Mouse (Mus musculus) gonadal fat pad, adult 2 months (tissue): Measurements from ENCODE around the gene Stat5b. TPM values are rescaled to one million over a fixed set of nuclear protein-coding genes. Genes with fewer than 3 reads are reported as not detected.

Experiments
- DNase-seq: peaks from one replicate; pipeline ENCODE4 v3.0.0-alpha.2; 2012; ENCODE audit warnings: low read depth
- polyA plus RNA-seq: library from polyadenylated mRNA; depleted of rRNA; stranded (reverse); fragments of >200 nt; gene quantifications from 2 replicates; pipeline ENCODE4 v1.2.3, GENCODE M21; 2012

Stat5b gene
- polyA plus RNA-seq, 1 experiment = 28.7 TPM

- DNase-seq = no peak
Observed at GRCm38 (mm10) chr11:100843070-100843669, 7.4 kb downstream of the Stat5b start.

GRCm38 (mm10) chr11:100842025-100842424 lies 8.5 kb downstream of the Stat5b start:
- no peak for DNase-seq

GRCm38 (mm10) chr11:100840866-100841265 lies 9.7 kb downstream of the Stat5b start:
- DNase-seq = no peak

- no peak for DNase-seq
Observed at GRCm38 (mm10) chr11:100839523-100839922, 11.0 kb downstream of the Stat5b start.

GRCm38 (mm10) chr11:100838894-100839293 lies 11.6 kb downstream of the Stat5b start:
- DNase-seq = no peak

GRCm38 (mm10) chr11:100836923-100837702 lies 13.4 kb downstream of the Stat5b start:
- no peak for DNase-seq

GRCm38 (mm10) chr11:100833466-100833865 lies 17.1 kb downstream of the Stat5b start:
- DNase-seq = no peak

GRCm38 (mm10) chr11:100831396-100831795 lies 19.1 kb downstream of the Stat5b start:
- DNase-seq = no peak

- DNase-seq = peak; percentile 49
Observed at GRCm38 (mm10) chr11:100829691-100830090, 20.8 kb downstream of the Stat5b start.

- no peak for DNase-seq
Observed at GRCm38 (mm10) chr11:100828676-100829151, 21.8 kb downstream of the Stat5b start.

GRCm38 (mm10) chr11:100826161-100826866 lies 24.2 kb downstream of the Stat5b start:
- no peak for DNase-seq

- DNase-seq = no peak
Observed at GRCm38 (mm10) chr11:100825451-100825850, 25.1 kb downstream of the Stat5b start.

- DNase-seq = no peak
Observed at GRCm38 (mm10) chr11:100824496-100824895, 26.0 kb downstream of the Stat5b start.

- no peak for DNase-seq
Observed at GRCm38 (mm10) chr11:100823543-100824313, 26.8 kb downstream of the Stat5b start.

- DNase-seq = no peak
Observed at GRCm38 (mm10) chr11:100822365-100822764, 28.2 kb downstream of the Stat5b start.

GRCm38 (mm10) chr11:100821605-100822220 lies 28.8 kb downstream of the Stat5b start:
- DNase-seq = no peak

GRCm38 (mm10) chr11:100820047-100820446 lies 30.5 kb downstream of the Stat5b start:
- DNase-seq = no peak

- DNase-seq = no peak
Observed at GRCm38 (mm10) chr11:100819626-100820025, 30.9 kb downstream of the Stat5b start.

- no peak for DNase-seq
Observed at GRCm38 (mm10) chr11:100819048-100819447, 31.5 kb downstream of the Stat5b start.

GRCm38 (mm10) chr11:100818359-100819012 lies 32.0 kb downstream of the Stat5b start:
- no peak for DNase-seq

GRCm38 (mm10) chr11:100817311-100817710 lies 33.2 kb downstream of the Stat5b start:
- DNase-seq = no peak
